Mouse (Mus musculus) ovary, postnatal 36 days (tissue): Measurements from ENCODE around the gene Wdfy3.
"Not testable (repeated sequence)": the region's sequence is repeated elsewhere in the genome, so short reads cannot be mapped to it uniquely, and the experiment has no call there.

ENCODE experiments used
- DNase-seq: peaks from one replicate; pipeline ENCODE4 v3.0.0; 2022; ENCODE audit warnings: low spot score, mixed read lengths

The Wdfy3 gene

DNA sequence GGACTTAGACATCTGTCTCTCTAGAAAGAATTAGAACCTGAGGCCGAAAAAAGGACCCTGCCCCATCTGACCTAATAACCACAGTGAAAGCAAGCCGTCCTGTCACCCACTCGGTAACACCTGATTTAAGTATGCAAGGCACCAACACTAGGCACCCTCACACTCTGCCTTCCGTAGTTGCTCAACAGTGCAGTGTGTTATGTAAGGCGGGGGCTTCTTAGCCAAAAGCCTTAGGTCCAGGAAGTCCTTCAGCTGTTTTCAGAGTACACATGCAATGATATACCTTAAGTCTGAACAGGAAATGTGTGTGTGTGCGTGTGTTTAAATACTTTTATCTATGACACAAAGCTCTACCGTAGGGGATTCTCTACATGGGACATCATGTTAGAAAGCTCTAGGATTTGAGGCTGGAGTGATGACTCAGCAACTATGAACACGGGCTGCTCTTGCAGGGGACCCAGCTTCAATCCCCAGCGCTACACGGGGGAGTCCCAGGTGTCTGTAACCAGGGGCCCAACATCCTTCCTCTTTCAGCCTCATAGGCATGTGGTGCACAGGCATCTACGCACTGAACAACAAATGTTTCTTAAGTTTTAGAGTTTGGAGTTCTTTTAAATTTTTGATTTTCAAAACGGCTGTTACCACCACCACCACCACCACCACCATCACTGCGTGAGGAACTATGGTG lies 131.7 kb downstream of the Wdfy3 start:
- no peak for DNase-seq

DNA sequence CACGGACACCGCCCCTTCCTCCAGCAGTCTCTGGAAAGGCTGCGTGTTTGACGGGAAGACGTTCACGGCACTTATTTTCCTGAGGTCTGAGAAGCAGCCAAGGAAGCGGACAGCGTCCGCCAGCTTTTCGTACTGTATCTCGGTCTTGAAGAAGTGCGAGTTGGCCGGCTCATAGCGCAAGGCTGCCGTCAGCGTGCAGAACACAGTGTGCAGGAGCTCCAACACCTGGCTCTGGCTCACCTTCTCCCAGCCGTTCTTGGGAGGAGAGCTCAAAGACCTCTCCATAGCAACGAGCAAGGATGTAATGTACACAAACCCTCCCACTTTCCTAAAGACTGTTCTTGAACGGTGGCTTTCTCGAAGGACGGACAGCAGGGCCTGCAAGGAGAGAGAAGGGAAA lies 132.4 kb downstream of the Wdfy3 start:
- no peak for DNase-seq

DNA sequence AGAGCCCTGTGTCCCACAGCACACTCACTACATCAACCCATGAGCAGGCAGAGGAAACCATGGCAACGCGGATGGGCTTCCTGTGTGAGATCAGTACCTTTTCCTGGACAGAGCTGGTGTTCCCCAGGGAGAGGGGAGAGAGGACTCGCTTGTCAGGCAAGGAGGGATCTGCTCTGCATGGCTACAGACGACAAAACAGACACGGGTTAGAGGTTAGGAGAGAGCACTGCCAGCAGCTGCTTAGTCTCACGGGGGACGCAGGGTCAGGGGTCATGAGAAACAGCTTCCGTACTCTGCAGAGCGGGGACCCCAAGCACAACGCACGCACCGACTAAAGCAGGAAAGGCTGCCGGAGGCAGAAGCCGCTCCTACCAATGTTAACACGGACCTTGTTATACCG lies 133.8 kb downstream of the Wdfy3 start:
- no peak for DNase-seq

DNA sequence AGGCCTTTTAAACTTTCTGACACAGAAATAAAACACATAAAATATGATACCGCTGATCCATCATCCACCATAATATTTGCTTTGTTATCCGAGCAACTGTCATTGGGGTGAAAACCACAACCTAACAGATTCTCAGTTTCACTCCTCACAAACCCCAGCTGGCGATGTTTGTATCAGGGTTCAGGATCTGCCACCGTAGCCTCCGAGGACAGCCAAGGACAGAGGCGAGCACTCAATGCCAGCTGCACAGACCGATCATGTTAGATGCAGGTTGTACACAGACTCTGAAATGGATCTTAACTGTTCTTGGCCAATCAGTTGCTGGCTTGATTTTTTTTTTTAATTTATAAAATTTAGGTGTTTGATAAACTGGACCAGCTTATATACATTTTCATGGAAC lies 135.1 kb downstream of the Wdfy3 start:
- no peak for DNase-seq

DNA sequence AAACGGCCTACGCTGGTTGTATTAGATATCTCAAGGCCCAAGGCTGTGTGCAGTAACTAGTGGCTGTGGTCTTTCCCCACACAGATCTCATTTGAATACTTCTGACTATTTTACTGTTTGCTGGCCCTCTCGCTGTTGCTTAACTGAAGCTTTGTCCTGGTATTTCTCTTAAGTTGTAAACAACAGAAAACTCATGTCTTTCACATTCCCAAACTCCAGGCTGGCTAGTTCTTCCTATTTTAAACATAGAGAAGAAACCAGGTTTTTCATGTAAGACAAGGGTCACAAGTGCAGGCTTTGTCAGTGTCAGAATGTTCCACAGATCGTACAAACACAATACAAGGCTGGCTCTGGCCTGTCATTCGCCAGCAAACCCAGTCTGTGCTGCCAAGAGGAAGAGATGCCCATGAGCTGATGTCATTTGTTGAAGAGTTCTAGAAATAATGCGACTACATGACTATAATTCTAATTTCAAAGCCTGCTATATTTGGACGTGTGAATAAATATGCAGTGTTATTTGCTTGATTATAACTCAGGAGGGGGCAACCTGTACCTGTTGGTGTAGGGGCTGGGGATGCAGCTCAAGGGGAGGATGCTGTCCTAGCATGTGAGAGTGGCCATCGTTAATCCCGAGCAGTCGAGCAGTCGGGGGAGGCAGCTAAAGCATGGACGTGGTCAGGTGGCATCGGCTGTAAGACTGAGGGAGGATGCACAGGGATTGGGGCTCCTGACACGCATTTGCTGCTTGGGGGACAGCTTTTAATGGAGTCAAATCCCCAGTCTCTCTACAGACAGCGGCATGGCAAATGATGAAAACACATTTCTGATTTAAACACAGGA lies 136.5 kb downstream of the Wdfy3 start:
- DNase-seq, result no peak

DNA sequence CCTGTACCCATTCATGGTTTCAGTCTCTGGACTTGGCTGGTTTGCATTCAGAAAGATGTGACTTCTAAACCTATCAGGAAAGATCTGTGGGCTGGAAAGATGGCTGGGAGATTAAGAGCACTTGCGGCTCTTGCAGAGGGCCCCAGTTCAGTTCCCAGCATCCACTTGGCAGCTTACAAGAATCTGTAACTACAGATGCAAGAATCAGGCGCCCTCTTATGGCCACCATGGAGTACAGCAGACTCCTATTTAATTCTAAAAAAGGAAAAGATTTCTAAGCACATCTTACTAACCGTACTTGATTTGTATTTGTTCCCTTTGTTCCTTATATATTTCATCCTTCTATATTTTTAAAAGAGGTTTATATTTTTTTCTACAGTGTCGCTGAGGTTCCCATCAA lies 137.7 kb downstream of the Wdfy3 start:
- no peak for DNase-seq

DNA sequence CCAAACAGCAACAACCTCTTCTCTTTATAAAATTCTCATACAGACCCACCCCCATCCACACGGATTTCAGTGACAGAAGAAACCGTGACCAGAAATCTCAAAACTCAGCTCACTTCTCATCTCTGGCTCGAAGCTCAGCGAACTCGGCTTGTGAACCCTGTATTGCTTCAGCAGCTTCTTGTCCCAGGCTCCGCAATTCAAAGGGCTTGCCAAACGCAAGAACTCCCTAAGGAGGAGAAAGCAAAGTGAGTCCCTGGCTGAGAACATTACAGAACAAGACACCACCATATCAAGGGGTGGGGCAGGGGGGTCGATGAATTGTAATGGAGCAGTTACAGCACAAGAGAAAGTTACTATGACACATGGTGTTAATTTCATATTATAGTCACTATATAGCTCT lies 143.4 kb downstream of the Wdfy3 start:
- DNase-seq, result no peak

DNA sequence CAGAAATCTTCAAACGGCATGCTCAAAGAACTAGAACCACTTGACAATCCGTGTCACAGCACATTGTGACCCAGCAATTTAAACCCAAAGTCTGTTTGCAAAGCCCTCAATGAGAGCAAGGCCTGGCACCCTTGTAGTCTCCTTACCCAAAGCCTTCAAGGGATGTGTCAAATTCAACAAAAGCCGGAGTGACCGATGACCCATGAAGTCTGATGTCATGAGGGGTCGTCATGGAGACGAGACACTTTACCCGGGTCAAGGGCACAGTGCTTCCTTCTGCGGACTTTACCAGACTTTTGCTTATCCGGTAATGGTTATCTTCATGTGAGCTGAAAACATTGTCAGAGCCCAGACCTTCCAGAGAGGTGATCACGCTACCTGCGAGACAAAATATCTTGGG lies 146.0 kb downstream of the Wdfy3 start:
- DNase-seq, result no peak

DNA sequence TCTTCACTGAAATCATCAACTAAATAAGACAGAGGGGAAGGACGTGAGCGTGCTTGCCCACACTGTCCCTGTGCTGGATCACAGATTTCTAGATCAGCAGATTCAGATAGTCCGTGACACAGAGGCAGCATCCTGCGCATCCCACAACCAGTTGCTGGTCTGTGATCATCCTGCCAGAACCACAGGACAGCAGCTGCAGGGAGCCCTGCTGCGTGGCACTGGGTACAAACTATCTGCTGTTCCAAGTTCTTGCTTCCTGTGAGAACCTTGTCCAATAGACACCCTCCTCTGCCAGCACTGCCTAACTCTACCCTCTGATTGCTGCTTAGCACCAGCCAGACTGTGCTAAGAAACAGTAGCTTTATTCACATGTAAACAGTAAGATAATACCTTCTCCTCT lies 150.2 kb downstream of the Wdfy3 start:
- DNase-seq, result no peak

DNA sequence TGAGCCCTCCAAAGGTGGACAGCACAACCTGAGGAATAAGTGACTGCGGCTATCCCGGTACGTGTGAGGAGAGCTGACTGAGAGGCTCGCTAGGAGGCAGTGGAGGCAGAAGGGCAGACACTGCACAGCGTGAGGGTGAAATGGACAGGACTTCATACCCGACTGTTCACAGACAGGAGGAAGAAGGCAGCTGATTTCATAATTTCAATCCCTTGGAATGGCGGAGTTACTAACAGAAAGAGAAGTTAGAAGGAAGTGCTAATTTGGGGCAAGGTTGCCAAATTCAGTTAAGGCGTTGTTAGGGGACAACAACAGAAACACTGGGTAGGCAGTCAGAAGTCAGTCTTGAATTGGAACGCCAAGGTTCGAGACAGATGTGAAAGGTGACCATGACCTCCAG lies 160.3 kb downstream of the Wdfy3 start:
- no peak for DNase-seq

DNA sequence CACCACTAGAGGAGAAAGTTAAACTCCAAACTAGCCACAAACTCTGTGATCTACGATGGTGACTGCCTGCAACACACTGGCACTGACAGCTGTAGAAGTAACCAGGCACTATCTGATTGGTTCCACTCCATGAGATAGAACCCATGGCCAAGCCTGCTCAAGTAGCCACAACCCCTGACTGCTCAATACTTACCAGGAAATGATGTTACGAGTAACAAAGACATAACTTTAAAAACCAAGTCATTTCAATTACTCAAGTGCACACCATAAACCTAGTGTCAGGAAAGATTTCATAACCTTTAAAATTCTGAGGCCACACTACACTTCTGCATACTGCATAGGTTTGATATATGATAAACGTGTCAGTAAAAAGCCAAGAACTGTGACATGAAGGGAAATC lies 164.1 kb downstream of the Wdfy3 start:
- DNase-seq, result no peak

DNA sequence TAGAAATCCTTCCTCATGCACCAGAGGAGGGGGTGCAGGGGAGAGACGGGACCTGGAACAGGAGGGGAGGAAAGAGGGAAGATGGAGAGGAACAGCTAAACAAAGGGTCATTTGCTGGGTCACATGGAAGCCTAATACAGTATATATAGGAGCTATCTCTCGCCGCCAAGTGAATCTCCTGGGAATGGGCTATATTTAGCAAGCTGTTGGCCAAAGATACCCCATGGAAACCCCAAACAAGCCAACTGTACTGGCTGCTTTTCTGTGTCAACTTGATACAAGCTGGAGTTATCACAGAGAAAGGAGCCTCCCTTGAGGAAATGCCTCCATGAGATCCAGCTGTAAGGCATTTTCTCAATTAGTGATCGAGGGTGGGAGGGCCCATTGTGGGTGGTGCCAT lies 164.9 kb downstream of the Wdfy3 start:
- DNase-seq, result not testable (repeated sequence)

DNA sequence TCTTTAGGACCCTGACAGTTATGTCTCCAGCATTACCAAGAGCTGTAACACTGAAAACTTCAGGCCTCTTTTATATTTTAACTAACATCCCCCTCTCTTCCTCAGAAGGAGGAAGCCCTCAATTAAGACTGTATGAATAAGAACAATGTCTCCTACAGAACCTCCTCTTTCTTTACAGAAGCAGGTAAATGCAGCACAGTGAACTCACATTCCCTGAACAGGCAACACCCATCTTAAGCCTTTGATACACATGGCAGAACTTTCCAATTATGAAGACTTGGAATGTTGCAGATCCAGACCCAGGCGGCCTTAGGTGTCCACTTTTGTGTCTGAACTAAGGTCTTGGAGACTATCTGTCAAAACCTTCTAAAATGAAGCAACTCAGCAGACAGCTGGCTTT lies 167.0 kb downstream of the Wdfy3 start:
- DNase-seq, result no peak

DNA sequence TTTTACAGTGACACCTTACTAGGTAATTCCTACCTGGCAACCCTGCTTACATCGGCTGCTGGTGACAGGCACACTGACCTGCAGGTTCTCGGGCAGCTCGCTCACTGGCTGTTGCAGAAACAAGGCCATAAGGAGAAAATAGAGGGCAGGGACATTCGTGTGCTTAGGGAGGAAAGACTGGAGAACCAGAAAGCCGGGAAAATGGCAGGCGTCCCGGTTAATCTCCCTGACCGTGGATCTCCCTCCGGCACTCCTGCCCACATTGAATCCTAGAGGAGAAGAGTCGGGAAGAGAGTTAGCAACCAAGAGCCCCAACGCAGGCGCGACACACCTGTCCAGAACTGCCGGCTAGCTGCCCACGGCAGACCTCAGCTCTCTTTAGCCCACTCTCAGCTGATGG lies 169.7 kb downstream of the Wdfy3 start:
- no peak for DNase-seq

DNA sequence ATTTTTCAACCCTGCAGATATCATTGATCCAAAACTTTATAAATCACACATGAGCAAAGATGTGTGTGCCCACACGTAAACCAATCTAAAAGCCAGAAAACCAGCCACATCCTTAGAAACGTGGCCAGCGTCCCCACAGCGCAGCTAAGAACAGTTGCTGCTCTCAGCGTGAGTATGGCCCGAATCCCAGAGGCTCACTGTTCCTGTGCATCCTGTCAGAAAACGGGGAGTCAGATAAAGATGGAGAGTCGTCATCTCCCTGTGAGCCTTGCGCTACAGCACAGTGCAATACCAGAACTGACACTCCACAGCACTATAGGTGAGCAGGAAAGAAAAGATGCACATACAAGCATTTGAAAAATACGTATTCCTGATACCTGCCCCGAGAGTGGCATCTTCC lies 172.9 kb downstream of the Wdfy3 start:
- DNase-seq, result no peak

DNA sequence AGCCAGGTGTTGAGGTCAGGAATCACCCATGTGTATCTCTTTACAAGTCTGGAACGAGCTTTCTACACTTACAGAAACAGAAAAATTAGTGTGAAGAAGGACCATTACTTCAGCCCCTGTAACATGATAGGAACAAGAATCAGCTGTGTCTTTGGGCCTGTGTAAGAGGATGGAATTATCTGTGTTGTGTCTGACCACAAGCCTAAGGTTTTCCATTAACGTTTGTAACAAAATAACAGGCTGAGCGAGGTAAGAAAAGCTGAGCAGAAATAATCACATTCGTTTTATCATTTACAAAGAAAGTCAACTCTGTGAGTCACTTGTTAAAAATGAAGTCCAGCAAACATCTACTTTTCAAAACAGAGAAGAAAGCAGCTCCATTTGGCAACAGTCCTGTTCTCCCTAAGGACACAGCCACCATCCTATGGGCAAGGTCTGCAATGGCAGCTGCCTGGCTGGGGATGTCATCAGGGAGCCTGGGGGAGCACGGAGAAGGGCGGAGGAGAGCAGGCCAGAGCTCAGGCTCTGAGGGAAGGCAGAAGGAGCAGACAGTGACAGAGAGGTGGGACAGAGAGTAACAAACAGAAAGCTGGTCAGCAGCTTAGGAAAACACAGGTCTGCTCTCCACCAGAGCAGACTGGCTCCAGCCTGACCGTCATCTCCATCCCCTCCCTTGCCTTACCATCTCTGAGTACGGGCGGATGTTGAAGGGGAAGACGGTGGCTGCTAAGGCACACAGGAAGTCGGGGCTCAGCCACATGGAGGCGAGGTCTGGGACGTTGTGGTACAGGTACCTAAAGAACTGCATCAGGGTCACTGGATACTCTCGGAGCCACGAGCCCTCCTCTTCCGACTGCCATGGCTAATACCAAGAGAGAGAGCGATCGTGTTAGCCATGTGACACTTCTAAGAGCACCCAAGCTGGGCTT lies 173.7 kb downstream of the Wdfy3 start:
- DNase-seq, result no peak

DNA sequence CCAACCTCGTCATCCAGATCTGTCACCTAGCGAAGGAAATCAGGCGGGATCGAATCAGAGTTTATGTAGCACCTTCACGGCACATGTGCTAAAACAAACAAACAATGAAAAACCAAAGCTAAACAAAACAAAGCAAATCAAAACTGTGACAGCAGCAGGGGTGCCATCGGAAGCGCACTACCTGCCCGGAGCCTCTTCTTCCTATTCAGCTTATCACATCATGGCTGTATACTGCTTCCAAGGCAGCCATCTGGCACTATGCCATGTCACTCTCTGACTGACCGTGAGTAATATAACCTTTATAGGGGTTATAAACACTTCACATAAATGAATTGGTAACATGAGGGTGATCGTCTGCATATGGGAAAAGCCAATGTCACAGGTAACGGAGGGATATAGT lies 174.6 kb downstream of the Wdfy3 start:
- no peak for DNase-seq

DNA sequence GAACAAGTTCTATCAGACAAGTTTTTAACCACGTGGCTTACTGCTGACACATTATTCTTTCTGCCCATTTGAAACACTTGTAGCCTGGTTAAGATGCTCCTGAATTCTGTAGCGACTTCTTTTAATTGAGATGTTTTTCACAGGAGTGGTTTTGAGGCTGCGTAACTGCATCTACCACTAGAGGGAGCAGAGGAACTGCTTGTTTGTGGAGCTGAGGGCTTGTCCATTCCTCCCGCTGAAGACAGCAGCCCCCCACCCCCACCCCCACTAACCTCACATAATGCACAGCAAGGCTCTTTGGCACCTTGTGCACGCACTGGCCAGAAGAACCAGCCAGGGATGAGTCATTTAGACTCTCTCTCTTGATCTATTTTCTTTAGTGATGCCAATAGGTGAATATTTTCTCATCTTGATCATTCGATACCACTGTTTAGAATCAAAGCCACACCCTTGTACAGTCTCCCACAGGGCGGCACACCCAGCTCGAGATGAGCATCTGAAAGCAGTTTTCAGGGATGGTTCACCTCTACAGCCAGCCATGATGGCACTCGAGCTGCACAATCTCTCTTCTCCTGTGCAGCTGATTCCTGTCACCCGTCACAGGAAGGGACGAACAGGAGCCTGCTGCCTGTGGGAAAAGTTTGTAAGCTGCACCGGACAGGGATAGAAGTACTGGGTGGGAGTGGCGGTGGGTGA lies 175.8 kb downstream of the Wdfy3 start:
- DNase-seq, result no peak

DNA sequence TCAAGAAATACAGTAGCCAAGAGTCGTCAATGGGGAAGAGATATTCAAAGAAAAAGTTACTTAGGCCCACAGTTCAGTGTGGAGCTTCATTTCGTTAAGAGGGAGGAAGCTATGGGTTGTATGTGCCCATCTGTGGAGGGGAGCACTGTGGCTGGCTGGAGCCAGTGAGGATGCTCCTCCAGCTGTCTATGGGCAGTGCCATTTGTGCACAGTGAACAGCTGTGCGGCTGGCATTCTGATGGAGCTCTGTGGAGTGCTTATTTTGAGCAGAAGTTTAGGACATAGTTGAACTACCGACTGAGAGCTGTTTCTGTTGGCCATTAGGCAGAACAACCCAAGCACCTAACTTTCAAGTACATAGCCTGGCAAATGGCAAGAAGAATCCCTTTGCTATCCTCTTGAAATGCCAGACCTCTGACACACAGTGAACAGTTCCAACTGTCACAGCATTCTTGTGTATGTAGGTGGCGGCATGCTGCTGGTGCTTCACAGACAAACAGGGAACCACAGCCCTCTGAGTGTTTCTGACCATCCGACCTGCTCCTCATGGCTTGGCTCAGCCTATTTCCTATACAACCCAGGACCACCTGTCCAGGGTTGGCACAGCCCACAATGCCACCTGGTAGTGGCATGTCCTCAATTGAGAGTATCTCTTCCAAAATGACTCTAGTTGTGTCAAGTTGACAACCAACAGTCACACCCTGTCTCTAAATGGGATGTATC lies 177.9 kb downstream of the Wdfy3 start:
- DNase-seq, result no peak

DNA sequence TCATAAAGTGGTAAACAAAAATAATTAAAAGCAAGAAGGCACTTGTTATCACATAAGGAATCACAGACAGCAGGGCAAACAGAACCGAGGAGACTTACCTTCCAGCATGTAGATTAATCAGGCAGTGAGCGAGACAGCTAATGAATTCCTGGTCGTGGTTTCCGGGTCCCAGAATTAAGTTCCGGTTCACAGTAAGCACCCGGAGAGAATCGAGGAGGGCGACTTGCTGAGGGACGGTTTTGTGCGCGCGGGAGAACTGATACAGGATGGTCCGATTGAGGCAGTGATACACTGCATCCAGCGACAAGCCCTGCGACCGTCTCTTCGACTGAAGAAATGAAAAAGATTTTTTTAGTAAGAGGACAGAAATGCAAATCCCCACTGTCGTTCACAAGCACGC lies 181.7 kb downstream of the Wdfy3 start:
- DNase-seq, result no peak

DNA sequence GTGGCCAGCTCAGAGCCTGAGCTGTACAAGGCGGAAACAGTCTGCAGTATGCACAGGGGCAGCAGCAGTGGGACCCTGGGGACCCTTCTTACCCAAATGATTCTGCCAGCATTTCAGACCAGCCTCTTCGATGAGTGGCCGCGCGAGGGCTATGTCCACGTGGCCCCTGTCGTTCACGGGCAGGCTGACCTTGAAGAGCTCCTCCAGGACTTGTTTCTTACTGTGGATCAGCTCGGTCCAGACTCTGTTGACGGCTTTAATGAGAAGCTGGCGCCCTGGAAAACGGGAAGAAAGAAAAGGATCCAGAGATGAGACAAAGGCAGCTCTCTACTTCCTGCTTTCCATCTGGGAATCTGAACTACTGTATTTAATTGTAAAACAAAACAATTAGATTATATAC lies 184.7 kb downstream of the Wdfy3 start:
- DNase-seq, result no peak
